Mouse (Mus musculus) lung, adult 18-20 months (tissue): Measurements from ENCODE around the gene Akr1c12.
A peak's percentile ranks its signal among the peaks of the same experiment; 100 is the strongest.
"Not testable (repeated sequence)": the region's sequence is repeated elsewhere in the genome, so short reads cannot be mapped to it uniquely, and the experiment has no call there.

Experiments
- DNase-seq, 2 experiments: peaks; one replicate each; pipeline ENCODE4 v3.0.0; 2022; ENCODE audit warnings: mixed read lengths in 2 of 2

Gene Akr1c12

GRCm38 (mm10) chr13:4279284-4279683, at the start of gene Akr1c12:
TSS of gene Akr1c12 (minus strand) at chr13:4279433.
- peak in 1 of 2 experiments; percentile 5 for DNase-seq

- no peak for DNase-seq
Measured at GRCm38 (mm10) chr13:4318773-4319172, 39.5 kb upstream of the Akr1c12 start.

- DNase-seq = no peak
Measured at GRCm38 (mm10) chr13:4313907-4314306, 34.7 kb upstream of the Akr1c12 start.

GRCm38 (mm10) chr13:4304861-4305565, 25.8 kb upstream of the Akr1c12 start:
- no peak for DNase-seq

GRCm38 (mm10) chr13:4296991-4297390, 17.8 kb upstream of the Akr1c12 start:
- DNase-seq = no peak

- peak in 1 of 2 experiments; percentile 39 for DNase-seq
Measured at GRCm38 (mm10) chr13:4281471-4282412, 2.5 kb upstream of the Akr1c12 start.

- no peak for DNase-seq
Measured at GRCm38 (mm10) chr13:4277526-4277925, 1.7 kb downstream of the Akr1c12 start.

GRCm38 (mm10) chr13:4270860-4271259, 8.4 kb downstream of the Akr1c12 start:
- DNase-seq = no peak

- DNase-seq = not testable (repeated sequence)
Measured at GRCm38 (mm10) chr13:4265455-4265854, 13.8 kb downstream of the Akr1c12 start.

GRCm38 (mm10) chr13:4265047-4265446, 14.2 kb downstream of the Akr1c12 start:
- no peak for DNase-seq

GRCm38 (mm10) chr13:4264612-4265011, 14.6 kb downstream of the Akr1c12 start:
- no peak for DNase-seq

- no peak for DNase-seq
Measured at GRCm38 (mm10) chr13:4257349-4257748, 21.9 kb downstream of the Akr1c12 start.

- DNase-seq = not testable (repeated sequence)
Measured at GRCm38 (mm10) chr13:4256894-4257293, 22.3 kb downstream of the Akr1c12 start.

- DNase-seq = no peak
Measured at GRCm38 (mm10) chr13:4249347-4249746, 29.9 kb downstream of the Akr1c12 start.

- DNase-seq = peak; percentile 45 to 61
Measured at GRCm38 (mm10) chr13:4244861-4245559, 34.2 kb downstream of the Akr1c12 start.

GRCm38 (mm10) chr13:4233536-4234172, 45.6 kb downstream of the Akr1c12 start:
- DNase-seq = peak; percentile 14 to 56

- DNase-seq = no peak
Measured at GRCm38 (mm10) chr13:4233135-4233534, 46.1 kb downstream of the Akr1c12 start.

- DNase-seq = no peak
Measured at GRCm38 (mm10) chr13:4230841-4231623, 48.2 kb downstream of the Akr1c12 start.

- DNase-seq = peak in 1 of 2 experiments; percentile 43
Measured at GRCm38 (mm10) chr13:4228441-4228840, 50.8 kb downstream of the Akr1c12 start, which contains the start of gene Akr1c19. TSS of gene Akr1c19 (plus strand) at chr13:4228700.
